Mouse (Mus musculus): ENCODE measurements around the gene E2f2. TPM values are rescaled to one million over a fixed set of nuclear protein-coding genes. Genes with fewer than 3 reads are reported as not detected.

Gene E2f2
- polyA plus RNA-seq (2014; fragmentation: Illumina TruSeq; extraction: RNeasy Lipid Tissue Mini Kit (QIAGEN cat#74804); ENCODE audit: low read depth, low replicate concordance): 0.27 TPM

GRCm38 (mm10) chr4:136172011-136172541, at the start of gene E2f2:
TSS of gene E2f2 (plus strand) at chr4:136172394.

GRCm38 (mm10) chr4:136143193-136143976, 28.8 kb upstream of the E2f2 start, which contains the start of gene Id3:
TSS of gene Id3 (plus strand) at chr4:136143497.

GRCm38 (mm10) chr4:136206033-136206893, 34.1 kb downstream of the E2f2 start, which contains the start of gene Asap3:
TSS of gene Asap3 (plus strand) at chr4:136206365.

Other genes with a start within 250 kb of the E2f2 start
- gene Hmgcl, start 225.9 kb upstream of the E2f2 start, polyA plus RNA-seq (2014; fragmentation: Illumina TruSeq; extraction: RNeasy Lipid Tissue Mini Kit (QIAGEN cat#74804); ENCODE audit: low read depth, low replicate concordance): 1.6 TPM
- gene Gale, start 208.7 kb upstream of the E2f2 start, polyA plus RNA-seq (2014; fragmentation: Illumina TruSeq; extraction: RNeasy Lipid Tissue Mini Kit (QIAGEN cat#74804); ENCODE audit: low read depth, low replicate concordance): not detected
- 0.25 TPM for gene Lypla2, start 199.8 kb upstream of the E2f2 start, polyA plus RNA-seq (2014; fragmentation: Illumina TruSeq; extraction: RNeasy Lipid Tissue Mini Kit (QIAGEN cat#74804); ENCODE audit: low read depth, low replicate concordance)
- gene Pithd1, start 185.1 kb upstream of the E2f2 start, polyA plus RNA-seq (2014; fragmentation: Illumina TruSeq; extraction: RNeasy Lipid Tissue Mini Kit (QIAGEN cat#74804); ENCODE audit: low read depth, low replicate concordance): 63.0 TPM
- gene Eloa, start 150.6 kb upstream of the E2f2 start, polyA plus RNA-seq (2014; fragmentation: Illumina TruSeq; extraction: RNeasy Lipid Tissue Mini Kit (QIAGEN cat#74804); ENCODE audit: low read depth, low replicate concordance): 23.1 TPM
- gene Rpl11, start 119.0 kb upstream of the E2f2 start, polyA plus RNA-seq (2014; fragmentation: Illumina TruSeq; extraction: RNeasy Lipid Tissue Mini Kit (QIAGEN cat#74804); ENCODE audit: low read depth, low replicate concordance): 175 TPM
- gene Id3, start 28.9 kb upstream of the E2f2 start, polyA plus RNA-seq (2014; fragmentation: Illumina TruSeq; extraction: RNeasy Lipid Tissue Mini Kit (QIAGEN cat#74804); ENCODE audit: low read depth, low replicate concordance): not detected
- 0.35 TPM for gene Asap3, start 34.0 kb downstream of the E2f2 start, polyA plus RNA-seq (2014; fragmentation: Illumina TruSeq; extraction: RNeasy Lipid Tissue Mini Kit (QIAGEN cat#74804); ENCODE audit: low read depth, low replicate concordance)
- 0.67 TPM for gene Tcea3, start 75.3 kb downstream of the E2f2 start, polyA plus RNA-seq (2014; fragmentation: Illumina TruSeq; extraction: RNeasy Lipid Tissue Mini Kit (QIAGEN cat#74804); ENCODE audit: low read depth, low replicate concordance)
- 3.5 TPM for gene Zfp46, start 112.3 kb downstream of the E2f2 start, polyA plus RNA-seq (2014; fragmentation: Illumina TruSeq; extraction: RNeasy Lipid Tissue Mini Kit (QIAGEN cat#74804); ENCODE audit: low read depth, low replicate concordance)
- gene Hnrnpr, start 138.5 kb downstream of the E2f2 start, polyA plus RNA-seq (2014; fragmentation: Illumina TruSeq; extraction: RNeasy Lipid Tissue Mini Kit (QIAGEN cat#74804); ENCODE audit: low read depth, low replicate concordance): 207 TPM